Mouse (Mus musculus) gastrocnemius, postnatal 36 days (tissue): ENCODE data around the gene Tfdp2. TPM values are rescaled to one million over a fixed set of nuclear protein-coding genes. Genes with fewer than 3 reads are reported as not detected.

Experiments
- DNase-seq, 2 experiments: peaks; one replicate each; pipeline ENCODE4 v3.0.0; 2022
- intact Hi-C: fragments of 180-260 bp; cut with DNase I; formaldehyde crosslinking; loops from one replicate; pipeline ENCODE4 v1.15.1; 2025
- total RNA-seq, 2 experiments: library from RNA; stranded (reverse); gene quantifications; 2 replicates each; pipeline ENCODE4 v1.2.3; 2021

Gene Tfdp2
- total RNA-seq, 2 experiments from 2014 or later = 36.6 to 53.7 TPM

- intact Hi-C loops = loop anchor here (5.0 kb wide), 1 partner anchor 114 kb away; the partner anchor contains the start of gene Rnf7
- peak; percentile 60 to 61 for DNase-seq
Observed at GRCm38 (mm10) chr9:96363581-96364140, 167.6 kb downstream of the Tfdp2 start.

GRCm38 (mm10) chr9:96364141-96364838 lies 168.2 kb downstream of the Tfdp2 start, which contains the start of gene Atp1b3:
TSS of gene Atp1b3 (minus strand) at chr9:96364442.
- intact Hi-C loops = loop anchor here (5.0 kb wide), 1 partner anchor 113 kb away; the partner anchor contains the start of gene Rnf7
- DNase-seq = peak; percentile 100

DNA sequence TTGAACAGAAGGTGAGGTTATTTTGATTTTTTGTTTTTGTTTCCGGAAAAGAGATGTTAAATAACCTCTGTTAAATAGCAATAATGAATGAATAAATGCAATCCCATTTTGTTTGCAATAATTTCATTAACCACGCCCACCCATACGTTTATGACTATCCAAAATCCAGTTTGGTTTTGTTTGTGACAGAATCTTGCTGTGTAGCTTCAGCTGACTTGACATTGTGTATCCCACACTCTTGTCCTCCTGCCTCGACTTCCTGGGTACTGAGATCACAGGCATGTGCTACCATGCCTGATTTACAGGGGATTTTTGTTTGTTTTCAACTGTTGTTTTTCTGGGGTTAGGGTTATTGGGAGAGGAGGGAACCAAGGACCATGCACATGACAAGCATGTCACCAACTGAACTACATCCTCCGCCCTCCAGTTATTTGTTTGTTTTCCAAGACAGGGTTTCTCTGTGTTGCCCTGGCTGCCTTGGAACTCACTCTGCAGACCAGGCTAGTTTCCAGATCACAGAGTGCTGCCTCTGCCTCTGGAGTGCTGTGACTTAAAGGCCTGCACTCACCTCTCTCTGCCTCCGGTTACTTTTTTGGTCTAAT lies 169.3 kb downstream of the Tfdp2 start:
- DNase-seq = no peak
- intact Hi-C loops = no loop called here

- no peak for DNase-seq
- intact Hi-C loops = no loop called here
Observed at GRCm38 (mm10) chr9:96369654-96370384, 173.7 kb downstream of the Tfdp2 start.

DNA sequence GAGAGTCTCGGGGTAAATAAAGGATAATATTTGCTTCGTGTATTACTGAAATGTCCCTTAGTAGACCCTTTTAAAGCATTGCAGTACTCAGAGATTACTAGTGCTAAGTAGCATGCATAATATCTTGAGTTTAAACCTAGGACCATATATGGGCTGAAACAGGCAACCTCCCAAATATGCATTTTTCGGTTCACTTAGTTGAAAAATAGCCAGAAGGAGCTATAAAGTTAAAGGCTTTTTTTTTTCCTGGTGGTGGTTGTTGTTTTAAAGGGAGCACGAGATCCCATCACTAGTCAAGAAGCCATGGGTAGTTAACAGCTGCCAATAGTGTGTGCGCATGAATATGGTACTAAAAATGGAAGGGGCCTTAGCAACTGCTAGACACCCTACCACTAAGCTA lies 175.0 kb downstream of the Tfdp2 start:
- no peak for DNase-seq
- intact Hi-C loops = no loop called here

Other genes with a start within 250 kb of the Tfdp2 start
- gene Xrn1, start 241.5 kb upstream of the Tfdp2 start, total RNA-seq = 10 to 100 TPM in 1 of 2 experiments, 1 to 10 TPM in 1; 7.7 to 10.6 TPM
- gene Gk5, start 76.9 kb upstream of the Tfdp2 start, total RNA-seq = 1 to 10 TPM; 1.5 to 1.7 TPM
- gene Atp1b3, start 168.2 kb downstream of the Tfdp2 start, total RNA-seq = 10 to 100 TPM; 30.6 to 32.0 TPM